Mouse (Mus musculus): ENCODE results near the gene Mgat5b. TPM values are rescaled to one million over a fixed set of nuclear protein-coding genes. Genes with fewer than 3 reads are reported as not detected.

Mgat5b gene
- total RNA-seq, 2 experiments from 2014 or later, result 91.5 to 94.4 TPM

DNA sequence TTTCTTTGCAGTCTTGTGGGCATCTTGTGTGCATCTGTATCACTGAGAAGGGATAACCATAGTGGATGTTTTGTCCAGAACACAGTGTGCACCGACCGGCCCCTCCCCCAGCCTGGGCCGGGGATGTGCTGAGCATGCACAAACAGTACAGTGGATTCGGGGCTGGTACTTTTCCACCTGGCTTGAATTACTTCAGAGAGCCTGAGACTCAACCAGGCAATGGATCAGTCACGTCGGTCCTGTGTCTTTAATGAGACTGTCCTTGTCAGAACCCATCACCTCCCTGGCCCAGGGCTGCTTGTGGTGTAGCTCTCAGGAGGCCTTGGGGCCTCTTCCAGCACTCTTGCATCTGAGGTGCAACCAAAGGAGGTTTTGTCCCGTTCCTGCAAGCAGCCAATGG is 46.4 kb downstream of the Mgat5b start:
- DNase-seq (ENCODE audit: extremely low spot score in 1 of 2, low spot score in 2 of 2), result no peak
- intact Hi-C loops (cut with DNase I), result no loop called here

DNA sequence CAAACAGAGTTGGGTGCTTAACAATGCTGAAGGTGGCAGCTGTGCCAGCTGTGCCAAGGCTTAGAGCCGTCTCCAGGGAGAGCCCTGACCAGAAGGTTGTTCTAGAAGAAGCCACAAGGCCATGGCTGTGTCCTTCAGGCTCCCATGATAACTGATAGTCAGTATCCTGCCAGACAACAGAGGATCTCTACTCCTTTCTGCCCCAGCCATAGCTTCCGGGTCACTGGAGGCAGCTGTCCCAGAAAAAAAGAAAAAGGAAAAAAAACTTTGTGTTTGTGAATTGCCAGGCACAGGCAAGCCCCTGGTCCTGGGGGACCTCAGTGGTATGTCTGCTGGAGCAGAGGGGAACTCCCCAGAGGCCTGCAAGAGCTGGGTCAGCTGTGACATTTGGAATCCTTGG is 47.3 kb downstream of the Mgat5b start:
- intact Hi-C loops (cut with DNase I), result no loop called here
- DNase-seq (ENCODE audit: extremely low spot score in 1 of 2, low spot score in 2 of 2), result no peak

DNA sequence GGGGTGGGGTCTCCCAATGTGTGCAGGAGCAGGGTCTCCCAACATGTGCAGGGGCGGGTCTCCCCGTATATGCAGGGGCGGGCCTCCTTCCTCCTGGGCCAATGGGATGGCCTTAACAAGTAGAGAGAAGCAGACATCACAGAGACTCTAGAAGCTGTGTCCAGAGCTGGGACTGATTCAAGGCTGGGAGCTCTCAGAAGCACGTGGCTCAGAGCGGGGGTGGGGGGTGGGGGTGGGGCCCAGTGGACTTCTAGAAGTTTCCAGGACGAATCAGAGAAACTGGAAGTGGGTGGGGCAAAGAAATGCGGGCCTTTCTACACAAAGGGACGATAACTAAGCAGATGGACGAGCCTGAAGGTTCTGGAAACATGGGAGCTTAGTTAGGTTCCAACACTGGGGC is 49.9 kb downstream of the Mgat5b start:
- intact Hi-C loops (cut with DNase I), result no loop called here
- DNase-seq (ENCODE audit: extremely low spot score in 1 of 2, low spot score in 2 of 2), result no peak

DNA sequence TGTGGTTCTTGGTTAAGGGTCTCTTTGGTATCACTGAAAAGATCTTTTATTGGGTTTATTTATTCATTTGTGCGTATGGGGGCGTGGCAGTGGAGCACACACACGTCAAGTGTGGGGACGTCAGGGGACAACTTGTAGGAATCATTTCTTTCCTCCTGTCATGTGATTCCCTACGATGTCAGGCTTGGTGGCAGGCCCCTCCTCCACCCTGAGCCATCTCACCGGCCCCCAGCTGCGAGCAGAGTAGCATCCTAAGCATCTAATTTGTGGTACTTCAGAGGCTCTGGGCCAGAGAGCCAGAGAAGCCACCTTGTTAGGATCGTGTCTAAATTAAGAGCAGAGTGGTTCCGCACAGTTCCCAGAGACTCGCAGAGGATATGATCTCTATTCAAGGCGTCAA is 50.8 kb downstream of the Mgat5b start:
- no peak for DNase-seq (ENCODE audit: extremely low spot score in 1 of 2, low spot score in 2 of 2)
- intact Hi-C loops (cut with DNase I), result no loop called here

DNA sequence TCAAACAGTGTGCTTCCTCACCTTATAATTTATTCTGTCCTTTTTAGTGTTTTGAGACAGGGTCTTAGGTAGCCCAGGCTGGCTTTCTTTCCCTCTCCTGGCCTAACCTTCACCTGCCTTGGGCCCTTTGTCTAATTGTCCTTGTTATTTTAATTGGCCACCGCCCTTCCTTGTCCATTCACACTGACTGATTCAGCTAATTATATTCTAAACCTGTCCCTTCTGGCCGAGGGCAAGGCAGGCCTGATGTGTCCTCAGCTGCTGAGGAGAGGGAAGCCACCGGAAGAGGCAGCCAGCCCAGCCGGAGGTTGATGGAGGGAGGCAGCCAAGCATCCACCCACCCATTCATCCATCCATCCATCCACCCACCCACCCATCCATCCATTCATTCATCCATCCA is 52.2 kb downstream of the Mgat5b start:
- no peak for DNase-seq (ENCODE audit: extremely low spot score in 1 of 2, low spot score in 2 of 2)
- intact Hi-C loops (cut with DNase I), result no loop called here

DNA sequence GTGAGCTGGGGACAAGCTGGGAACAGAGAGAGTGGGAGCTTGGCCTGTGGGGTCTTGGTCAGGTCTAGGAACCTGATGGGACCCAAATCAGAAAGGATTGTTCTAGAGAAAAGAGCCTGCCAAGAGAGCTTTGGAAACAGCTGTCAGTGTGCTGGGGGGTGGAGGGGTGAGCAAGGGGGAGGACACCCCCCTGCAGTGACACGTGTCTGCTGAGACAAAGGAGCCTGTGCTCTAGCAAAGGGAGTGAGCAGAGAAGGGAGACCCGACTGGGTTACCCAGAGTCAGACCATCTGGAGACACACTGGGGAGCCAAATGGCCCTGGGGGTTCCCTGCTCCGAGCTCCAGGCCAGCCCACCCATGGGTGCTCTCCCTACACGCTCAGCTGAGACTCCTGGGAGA is 54.2 kb downstream of the Mgat5b start:
- intact Hi-C loops (cut with DNase I), result no loop called here
- DNase-seq (ENCODE audit: extremely low spot score in 1 of 2, low spot score in 2 of 2), result no peak

DNA sequence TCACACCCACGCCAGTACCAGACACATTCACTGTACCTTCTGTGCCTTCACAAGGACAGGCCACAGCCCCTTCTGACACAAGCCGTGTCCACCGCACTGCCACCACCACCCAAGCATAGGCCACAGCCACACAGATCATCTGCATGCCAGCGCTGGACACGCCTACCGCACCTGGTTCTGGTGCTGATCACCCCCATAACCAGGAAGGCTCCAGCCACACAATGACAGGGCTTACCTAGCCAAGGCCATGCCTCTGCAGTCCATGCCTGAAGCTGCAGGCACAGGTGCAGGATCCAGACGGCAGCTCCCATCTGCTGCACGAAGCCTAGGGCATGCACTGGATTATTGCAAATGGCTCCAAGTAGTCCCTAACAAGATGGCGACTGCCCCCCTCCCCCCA is 54.8 kb downstream of the Mgat5b start:
- no peak for DNase-seq (ENCODE audit: extremely low spot score in 1 of 2, low spot score in 2 of 2)
- intact Hi-C loops (cut with DNase I), result no loop called here

DNA sequence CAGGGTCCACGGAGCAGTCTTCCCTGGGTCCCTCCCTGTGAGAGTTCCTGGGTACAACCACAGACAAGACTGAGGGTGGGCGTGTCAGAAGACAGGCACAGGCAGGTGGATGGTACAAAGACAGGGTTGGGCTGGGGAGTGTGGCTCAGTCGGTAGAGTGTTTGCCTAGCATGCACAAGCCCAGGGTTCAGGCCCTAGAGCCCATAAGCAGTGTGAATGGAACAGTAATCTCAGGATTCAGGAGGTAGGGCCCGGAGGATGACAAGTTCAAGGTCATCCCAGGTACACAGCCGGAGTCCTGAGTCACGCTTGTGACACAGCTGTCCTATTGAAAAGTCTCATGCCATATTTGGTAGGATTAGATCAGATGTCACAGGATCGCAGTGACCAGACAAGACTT is 55.7 kb downstream of the Mgat5b start:
- intact Hi-C loops (cut with DNase I), result no loop called here
- DNase-seq (ENCODE audit: extremely low spot score in 1 of 2, low spot score in 2 of 2), result no peak

DNA sequence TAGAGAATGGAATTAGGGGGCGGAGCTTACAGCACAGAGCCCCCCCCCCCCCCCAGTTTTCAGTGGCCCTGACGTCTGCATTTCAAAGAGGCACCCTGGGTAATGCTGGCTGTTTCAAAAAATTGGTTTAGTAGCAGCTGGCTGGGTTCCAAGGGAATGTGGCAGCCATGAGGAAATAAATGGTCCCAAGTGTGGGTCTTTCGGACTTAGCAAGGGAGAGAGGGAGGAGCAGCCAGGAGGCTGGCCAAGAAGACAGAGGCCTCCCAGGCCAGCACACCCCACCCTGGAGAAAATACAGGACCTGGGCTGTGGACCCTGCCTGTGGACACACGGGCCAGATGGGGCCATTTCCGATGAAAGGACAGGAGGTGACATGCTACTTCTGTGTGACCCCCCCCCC is 61.6 kb downstream of the Mgat5b start:
- intact Hi-C loops (cut with DNase I), result no loop called here
- DNase-seq (ENCODE audit: extremely low spot score in 1 of 2, low spot score in 2 of 2), result no peak

DNA sequence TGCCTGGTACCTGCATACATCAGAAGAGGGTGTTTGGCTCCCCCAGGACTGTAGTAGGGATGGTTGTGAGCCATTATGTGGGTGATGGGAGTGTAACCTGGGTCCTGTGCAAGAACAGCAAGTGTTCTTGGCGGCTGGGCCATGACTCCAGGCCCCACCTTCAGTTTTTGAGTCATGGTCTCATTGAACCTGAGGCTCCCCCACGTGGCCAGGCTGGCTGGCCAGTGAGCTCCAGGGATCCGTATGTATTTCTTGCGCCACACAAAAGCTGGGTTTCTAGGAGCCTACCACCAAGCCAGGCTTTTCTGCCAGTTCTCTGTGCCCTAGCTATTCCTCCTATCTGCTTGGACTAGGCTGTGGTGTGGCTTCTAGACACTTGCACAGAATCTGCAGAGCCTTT is 63.9 kb downstream of the Mgat5b start:
- intact Hi-C loops (cut with DNase I), result no loop called here
- DNase-seq (ENCODE audit: extremely low spot score in 1 of 2, low spot score in 2 of 2), result no peak

DNA sequence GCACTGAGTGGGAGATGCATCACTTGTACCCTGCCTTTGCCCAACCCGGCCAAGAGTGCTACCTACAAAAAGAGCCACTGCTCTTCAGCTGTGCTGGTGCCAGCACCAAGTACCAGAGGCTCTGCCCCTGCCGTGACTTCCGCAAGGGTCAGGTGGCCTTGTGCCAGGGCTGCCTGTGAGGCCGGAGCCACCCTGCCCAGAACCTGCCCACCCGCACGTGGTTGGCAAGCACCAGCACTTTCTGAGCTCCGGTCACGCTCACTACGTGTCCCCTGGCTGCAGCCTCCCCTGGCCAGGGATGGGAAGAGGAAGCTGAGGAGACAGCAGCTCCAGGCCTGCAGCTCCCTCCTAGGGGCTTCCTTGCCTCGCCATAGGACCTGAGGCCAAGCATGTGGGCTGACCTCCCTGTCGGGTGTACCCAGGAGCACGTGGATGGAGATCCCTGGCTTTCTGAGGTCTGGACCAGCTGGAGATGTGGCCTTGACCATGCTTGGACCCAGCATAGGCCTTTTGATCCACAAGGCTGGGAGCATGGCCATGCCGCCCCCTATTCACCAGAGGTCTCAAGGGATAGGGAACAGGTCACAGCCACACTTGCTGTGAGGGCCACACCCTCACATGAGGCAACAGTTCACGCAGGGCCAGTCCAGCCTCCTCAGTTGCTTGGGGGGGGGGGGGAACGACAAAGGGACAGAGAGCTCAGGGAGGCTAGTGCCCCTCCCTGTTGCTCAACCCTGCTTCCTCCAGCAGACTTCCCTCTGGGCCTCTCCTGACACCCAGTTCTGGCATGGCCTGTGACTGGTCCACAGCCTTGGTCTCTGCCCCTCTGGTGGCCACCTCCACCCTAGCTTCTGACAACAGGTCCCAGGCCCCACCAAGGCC is 67.1 kb downstream of the Mgat5b start:
- peak in 1 of 2 experiments; percentile 52 for DNase-seq (ENCODE audit: extremely low spot score in 1 of 2, low spot score in 2 of 2)
- intact Hi-C loops (cut with DNase I), result no loop called here

DNA sequence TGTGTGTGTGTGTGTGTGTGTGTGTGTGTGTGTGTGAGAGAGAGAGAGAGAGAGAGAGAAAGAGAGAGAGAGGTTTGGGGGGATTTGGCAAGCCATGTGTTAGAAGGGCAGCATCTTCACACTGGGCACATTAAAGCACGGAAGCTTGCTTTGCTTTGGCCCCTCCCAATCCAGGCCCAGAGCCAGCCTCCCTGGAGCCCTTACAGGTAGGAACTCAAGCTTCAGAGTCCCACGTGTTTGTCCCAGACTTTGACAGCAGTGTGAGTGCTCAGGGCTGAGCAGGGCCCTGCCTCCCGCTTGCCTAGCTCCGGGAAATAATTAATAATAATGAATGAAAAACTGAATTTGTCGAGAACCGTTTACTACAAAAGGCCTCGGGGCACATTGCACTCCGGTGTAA is 69.5 kb downstream of the Mgat5b start:
- peak; percentile 45 to 62 for DNase-seq (ENCODE audit: extremely low spot score in 1 of 2, low spot score in 2 of 2)
- intact Hi-C loops (cut with DNase I), result no loop called here

DNA sequence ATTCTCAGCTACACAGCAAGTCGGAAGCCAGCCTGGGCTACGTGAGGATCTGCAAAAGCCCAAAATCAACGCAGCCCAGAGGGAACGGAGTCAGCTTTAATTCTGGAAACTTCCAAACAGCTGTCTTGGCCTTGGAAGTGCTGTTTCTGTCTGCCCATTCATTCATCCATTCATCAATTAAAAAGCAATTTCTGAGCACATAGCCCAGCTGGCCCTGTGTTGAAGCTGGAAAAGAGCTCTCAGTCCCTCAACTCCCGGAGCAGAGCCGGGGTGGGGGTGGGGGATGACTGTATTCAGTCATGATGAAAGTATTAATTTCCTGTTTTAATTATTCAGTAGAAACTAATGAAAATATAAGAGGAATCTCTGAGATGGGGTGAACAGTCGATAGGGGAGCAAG is 71.6 kb downstream of the Mgat5b start:
- DNase-seq (ENCODE audit: extremely low spot score in 1 of 2, low spot score in 2 of 2), result no peak
- intact Hi-C loops (cut with DNase I), result no loop called here

DNA sequence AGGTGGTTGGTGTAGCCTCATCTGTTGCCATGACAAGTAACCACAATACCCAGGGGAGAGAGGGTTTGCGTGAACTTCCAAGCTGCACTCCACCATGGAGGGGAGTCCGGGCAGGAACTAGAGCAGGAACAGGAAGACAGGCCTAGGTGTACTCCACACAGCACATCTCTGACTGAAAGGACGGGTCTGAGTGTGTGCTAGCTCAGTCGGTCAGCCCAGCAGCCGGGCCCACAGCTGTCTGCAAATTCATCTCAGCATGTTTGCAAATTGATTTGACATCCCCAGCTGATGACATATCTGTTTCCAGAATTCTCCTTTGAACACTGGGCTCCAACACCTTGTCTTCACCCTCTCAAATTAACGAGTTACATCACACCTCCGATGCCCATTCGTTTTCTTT is 72.7 kb downstream of the Mgat5b start:
- no peak for DNase-seq (ENCODE audit: extremely low spot score in 1 of 2, low spot score in 2 of 2)
- intact Hi-C loops (cut with DNase I), result no loop called here

DNA sequence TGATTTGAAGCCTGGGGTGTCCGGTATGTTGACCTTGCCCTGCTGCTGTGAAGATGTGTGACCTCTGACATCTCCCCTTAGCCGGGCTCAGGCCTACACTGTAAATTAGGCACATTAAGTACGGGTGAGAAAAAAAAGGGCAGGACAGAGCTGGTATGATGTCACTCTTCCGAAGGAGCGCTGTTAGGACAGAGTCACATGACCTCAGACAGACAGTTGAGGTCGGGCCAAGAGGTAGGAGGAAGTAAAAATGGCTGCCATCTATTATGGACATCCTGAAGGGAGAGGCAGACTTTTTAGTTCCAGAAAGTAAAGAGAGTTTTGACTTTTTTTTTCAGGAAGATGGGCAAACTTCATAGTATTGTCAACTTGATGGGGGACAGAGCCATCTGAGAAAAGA is 73.3 kb downstream of the Mgat5b start:
- intact Hi-C loops (cut with DNase I), result no loop called here

DNA sequence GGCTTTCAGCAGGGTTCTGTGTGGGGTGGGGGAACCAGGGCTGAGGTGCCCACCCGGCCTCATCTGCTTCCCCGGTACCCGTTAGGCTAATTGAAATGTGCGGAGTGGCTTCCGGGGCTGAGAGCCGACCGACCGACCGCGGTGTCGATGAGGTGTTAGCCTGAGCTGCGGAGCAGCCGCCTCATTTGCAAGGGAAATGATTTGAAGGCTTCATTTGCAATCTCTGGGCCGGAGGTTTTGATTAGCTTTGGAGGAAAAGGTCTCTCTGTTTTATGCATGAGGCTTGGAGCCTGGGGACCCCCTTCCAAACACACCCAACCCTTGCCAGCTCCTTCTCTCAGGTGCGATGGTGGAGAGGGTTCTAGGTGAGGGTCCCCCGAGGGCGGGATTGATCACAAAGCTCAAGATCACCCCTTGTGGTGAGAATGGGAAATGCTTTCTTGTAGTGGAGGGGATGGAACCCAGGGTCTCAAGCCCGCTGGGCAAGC is 75.5 kb downstream of the Mgat5b start:
- peak in 1 of 2 experiments; percentile 36 for DNase-seq (ENCODE audit: extremely low spot score in 1 of 2, low spot score in 2 of 2)
- intact Hi-C loops (cut with DNase I), result no loop called here

More for the DNA sequence above, 73.3 kb downstream of the Mgat5b start:
- DNase-seq (ENCODE audit: extremely low spot score in 1 of 2, low spot score in 2 of 2), result no peak

DNA sequence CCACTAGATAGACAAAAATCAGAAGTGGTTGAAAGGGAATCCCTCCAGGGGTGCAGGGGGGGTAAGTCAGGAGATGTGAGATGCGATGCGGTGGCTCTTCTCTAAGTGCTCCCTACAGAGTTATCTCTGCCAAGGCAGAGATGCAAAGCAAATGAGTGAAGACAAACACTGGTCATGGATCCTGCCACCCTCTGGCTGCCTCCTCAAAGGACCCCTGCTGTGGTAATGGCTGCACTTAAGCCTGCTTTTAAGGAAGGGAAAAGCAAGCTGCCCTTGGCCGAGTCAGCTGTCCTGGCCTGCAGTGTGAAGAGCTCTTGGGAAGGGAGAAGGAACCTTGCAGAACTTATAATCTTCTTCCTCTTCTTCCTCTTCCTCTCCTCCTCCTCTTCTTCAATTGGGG is 78.3 kb downstream of the Mgat5b start:
- no peak for DNase-seq (ENCODE audit: extremely low spot score in 1 of 2, low spot score in 2 of 2)
- intact Hi-C loops (cut with DNase I), result loop anchor here (5.0 kb wide), 1 partner anchor 80 kb away; the partner anchor contains the start of gene Mgat5b

DNA sequence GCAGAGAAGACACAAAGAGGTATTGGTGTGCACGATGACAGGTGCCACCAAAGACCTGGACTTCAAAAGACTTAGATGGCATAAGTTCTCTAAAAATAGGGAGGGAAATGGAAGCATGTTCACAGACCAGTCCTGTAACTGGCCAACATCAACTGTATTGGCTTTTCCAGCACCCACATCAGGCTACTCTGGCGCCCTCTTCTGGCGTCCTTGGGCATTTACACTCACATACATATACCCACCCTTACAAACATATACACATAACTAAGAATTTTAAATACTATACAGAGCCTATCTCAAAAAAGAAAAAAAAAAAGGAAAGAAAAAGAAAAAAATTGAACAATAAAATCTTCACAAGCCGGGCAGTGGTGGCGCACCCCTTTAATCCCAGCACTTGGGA is 80.3 kb downstream of the Mgat5b start:
- DNase-seq (ENCODE audit: extremely low spot score in 1 of 2, low spot score in 2 of 2), result no peak
- intact Hi-C loops (cut with DNase I), result loop anchor here (5.0 kb wide), 1 partner anchor 82 kb away; the partner anchor contains the start of gene Mgat5b

DNA sequence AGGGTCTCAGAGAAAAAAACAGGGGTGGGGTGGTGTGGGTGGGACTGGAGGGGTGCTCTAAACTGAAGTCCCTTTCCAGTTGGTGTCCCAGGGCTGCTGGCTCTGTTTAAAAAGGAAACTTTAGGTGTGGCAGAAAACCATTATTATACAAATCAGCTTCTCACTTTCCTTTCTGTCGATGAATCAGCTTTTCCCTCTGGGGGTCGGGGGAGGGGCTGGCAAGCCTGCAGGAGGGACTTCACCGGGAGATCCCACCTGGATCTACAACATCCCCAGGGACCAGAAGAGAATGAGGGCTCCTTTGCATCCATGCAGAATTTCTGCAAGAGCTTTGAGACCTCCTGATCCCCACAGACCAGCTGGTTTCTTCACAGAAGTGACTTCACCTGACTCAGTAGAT is 81.6 kb downstream of the Mgat5b start:
- no peak for DNase-seq (ENCODE audit: extremely low spot score in 1 of 2, low spot score in 2 of 2)
- intact Hi-C loops (cut with DNase I), result no loop called here

DNA sequence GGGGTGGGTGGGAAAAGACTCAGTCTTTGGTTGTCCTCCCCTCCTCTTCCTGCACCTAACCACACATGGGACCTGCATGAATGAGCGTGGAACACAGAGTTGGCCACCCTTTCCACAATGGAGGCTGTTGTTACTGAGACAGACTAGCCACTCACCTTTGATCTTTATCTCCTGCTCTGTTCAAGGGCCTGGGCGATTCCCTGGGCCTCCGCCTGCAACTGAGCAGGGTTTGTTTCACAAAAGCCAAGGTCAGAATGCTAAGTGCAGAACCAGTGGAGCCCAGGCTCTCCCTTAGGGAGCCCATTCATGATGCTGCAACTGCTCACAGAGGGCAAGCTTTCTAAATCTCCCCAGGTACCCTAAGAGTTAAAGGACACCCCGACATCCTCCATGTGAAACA is 83.1 kb downstream of the Mgat5b start:
- intact Hi-C loops (cut with DNase I), result no loop called here
- DNase-seq (ENCODE audit: extremely low spot score in 1 of 2, low spot score in 2 of 2), result no peak

DNA sequence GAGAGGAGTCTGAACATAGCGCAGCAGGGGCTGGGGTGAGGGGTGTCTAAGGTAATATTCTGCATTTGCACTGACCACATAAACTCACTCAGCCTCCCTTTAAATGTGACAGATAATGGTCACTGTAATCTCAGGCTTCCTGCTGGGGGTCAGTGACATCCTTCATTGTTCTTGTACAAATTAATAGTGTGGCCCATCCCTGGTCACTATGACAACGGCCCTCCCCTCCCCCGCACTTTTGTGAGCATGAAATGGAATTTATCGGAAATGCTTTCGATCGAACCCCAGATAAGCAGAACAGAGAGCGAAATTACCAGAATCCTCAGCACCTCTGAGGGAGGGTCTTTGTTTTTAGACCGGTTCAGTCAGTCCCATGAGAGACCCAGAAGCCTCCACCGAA is 84.8 kb downstream of the Mgat5b start:
- no peak for DNase-seq (ENCODE audit: extremely low spot score in 1 of 2, low spot score in 2 of 2)
- intact Hi-C loops (cut with DNase I), result no loop called here
